Mouse (Mus musculus) embryonic stem cell, embryonic (primary cell): Measurements from ENCODE around the gene Mroh2a.

Experiments
- CTCF ChIA-PET, 4 experiments: fragments of 300-600 bp in 2 of 4; fragments of 350-600 bp in 2 of 4; sonication (Branson Sonifier 250); formaldehyde crosslinking; loops; one replicate each; lab custom pipeline; 2022; ENCODE audit warnings: inconsistent platforms in 2 of 4; lab: Charles Lee
- POLR2A ChIA-PET, 4 experiments: fragments of 300-600 bp in 2 of 4; fragments of 350-600 bp in 2 of 4; sonication (Branson Sonifier 250); formaldehyde crosslinking; loops; one replicate each; lab custom pipeline; 2022; ENCODE audit warnings: antibody characterized with exemption in 4 of 4, inconsistent platforms in 1 of 4; lab: Charles Lee

Mroh2a gene

DNA sequence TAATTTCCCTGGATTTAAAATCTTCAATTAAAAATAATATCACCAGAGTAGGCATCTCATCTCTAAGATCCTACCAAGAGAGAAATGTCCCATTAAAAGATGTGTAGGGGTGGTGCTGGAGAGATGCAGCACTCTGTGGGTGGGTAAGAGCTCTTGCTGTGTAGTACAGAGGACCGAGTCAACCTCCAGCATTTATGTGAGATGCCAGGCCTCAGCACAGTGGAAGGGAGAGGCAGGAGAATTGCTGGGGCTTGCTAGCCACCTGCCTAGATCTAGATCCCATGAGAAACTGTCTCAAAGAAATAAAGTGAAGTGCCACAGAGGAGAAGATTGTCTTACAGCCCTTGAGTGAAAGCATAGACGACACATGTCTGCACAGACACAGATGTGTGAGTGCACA lies 10.2 kb upstream of the Mroh2a start:
- ChIA-PET POLR2A (no interaction called here), CTCF (no interaction called here)

DNA sequence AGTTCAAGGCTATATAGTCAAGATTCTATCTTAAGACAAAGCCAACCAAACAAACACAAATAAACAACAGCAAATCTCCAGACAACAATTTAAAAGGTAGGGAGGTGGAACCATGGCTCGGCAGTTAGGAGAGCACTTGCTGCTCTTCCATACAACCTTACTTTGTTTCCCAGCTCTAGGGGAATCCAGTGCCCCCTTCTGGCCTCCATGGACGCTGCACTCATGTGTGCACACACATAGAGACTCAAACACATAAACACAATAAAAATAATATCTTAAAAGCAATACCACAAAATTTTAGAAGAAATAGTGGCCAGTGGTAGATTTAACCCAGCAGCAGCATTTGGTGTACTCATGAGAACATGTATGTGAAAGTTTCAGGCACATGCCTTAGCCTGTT lies 9.6 kb upstream of the Mroh2a start:
- ChIA-PET POLR2A (no interaction called here), CTCF (interaction anchor here in 1 of 4 experiments (1.0 kb wide), 1 partner anchor 60 kb away, joined by 4 read pairs; the partner anchor contains the start of genes Hjurp and Trpm8)

DNA sequence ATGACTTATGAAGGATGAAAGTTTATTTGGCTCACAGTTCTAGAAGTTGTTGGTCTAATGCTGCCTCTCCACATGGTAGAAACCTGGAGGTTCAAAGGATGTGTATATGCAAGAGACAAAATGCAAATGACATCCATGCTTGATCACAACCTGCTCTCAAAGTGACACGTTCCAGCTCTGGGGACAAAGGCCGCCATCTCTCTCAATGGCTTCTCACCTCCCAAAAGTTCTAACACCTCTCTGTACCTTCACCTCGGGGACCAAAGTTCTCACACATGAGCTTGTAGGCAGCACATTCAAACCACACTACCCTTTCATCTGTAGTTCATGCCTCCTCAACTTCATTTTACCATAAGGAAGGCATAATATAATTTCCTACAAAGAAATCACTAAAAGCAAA lies 9.2 kb upstream of the Mroh2a start:
- POLR2A ChIA-PET: interaction anchor here in 1 of 4 experiments (0.6 kb wide), 1 partner anchor 70 kb away, joined by 8 read pairs; no protein-coding TSS in a partner anchor
- CTCF ChIA-PET: interaction anchor here in 1 of 4 experiments (1.0 kb wide), 1 partner anchor 60 kb away, joined by 4 read pairs; the partner anchor contains the start of genes Hjurp and Trpm8

DNA sequence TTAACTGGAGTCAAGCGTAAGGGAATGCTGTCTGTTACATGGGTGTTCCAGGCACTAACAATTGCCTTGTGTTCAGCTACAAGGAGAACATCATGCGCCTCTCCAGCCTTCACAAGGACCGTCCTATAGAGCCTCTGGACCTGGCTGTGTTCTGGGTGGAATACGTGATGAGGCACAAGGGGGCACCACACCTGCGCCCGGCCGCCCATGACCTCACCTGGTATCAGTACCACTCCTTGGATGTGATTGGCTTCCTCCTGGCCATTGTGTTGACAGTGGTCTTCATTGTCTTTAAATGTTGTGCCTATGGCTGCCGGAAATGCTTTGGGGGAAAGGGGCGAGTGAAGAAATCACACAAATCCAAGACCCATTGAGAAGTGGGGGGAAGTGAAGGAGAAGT lies 8.7 kb upstream of the Mroh2a start:
- CTCF ChIA-PET: interaction anchor here in 1 of 4 experiments (1.0 kb wide), 1 partner anchor 60 kb away, joined by 4 read pairs; the partner anchor contains the start of genes Hjurp and Trpm8
- POLR2A ChIA-PET: interaction anchor here in 1 of 4 experiments (0.6 kb wide), 1 partner anchor 70 kb away, joined by 8 read pairs; no protein-coding TSS in a partner anchor

DNA sequence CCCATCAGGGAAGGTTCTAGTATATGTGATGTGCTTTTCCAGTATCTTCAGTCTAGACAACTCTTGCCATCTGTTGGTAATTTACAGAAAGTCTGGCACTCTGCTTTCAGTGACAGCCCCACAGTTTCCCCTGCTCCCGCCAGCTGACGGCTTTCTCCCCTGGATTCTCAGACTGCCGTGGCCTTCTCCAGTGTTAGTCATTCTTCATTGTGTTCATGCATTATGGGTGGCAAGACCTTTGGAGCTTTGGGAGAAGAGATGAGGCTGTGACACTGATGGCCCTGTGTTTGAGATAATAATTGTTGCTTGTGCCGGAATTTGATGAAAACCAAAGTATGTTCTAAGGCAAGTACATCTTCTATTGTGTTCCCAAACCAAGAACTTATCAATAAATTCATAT lies 8.2 kb upstream of the Mroh2a start:
- POLR2A ChIA-PET: interaction anchor here in 1 of 4 experiments (1.4 kb wide), 1 partner anchor 34 kb away, joined by 3 read pairs; no protein-coding TSS in a partner anchor

DNA sequence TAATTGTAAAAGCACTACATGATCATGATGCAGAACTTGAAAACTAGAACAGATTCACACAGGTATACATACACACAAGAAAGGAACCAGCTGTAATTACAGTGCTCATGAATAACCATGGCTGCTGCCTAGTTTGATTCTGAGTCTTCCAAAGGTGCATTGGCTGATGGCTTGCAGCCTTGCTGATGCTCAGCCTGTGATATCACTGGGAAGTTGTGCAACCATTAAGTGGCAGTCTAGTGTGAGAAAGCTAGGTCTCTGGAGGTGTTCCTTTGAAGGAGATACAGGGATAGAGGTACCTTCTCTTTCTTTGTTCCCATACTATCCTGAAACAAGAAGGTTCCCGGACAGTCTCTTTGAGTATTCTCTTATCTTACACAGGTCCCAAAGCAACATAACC lies 7.7 kb upstream of the Mroh2a start:
- ChIA-PET POLR2A (interaction anchor here in 1 of 4 experiments (1.0 to 1.9 kb wide), 3 partner anchors 15 to 47 kb away, joined by 3 to 9 read pairs (median 4); no protein-coding TSS in a partner anchor), CTCF (interaction anchor here in 2 of 4 experiments (1.1 to 2.4 kb wide), 3 partner anchors 10 to 71 kb away, joined by 3 to 7 read pairs (median 4); no protein-coding TSS in a partner anchor)

More for the DNA sequence above, 8.2 kb upstream of the Mroh2a start:
- CTCF ChIA-PET: interaction anchor here in 2 of 4 experiments (1.1 to 1.3 kb wide), 2 partner anchors 11 to 71 kb away, joined by 3 read pairs; no protein-coding TSS in a partner anchor

DNA sequence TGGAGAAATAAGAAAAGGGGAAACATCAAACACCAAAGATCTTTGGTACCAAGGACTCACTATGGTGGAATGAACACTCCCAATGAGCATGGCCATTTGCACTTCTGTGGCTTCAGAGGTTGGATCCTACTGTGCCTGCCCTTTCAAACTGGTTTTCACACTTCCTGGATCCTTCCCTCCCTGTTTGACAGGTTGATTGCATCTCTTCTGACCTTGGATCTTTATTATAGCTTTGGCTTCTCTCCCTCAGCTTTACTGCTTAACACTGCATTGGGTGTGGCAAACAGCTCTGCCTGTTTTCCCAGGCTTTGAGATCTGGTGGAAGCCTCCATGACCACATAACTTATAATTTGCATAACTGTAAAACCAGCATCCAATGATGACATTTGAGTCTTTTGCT lies 6.5 kb upstream of the Mroh2a start:
- CTCF ChIA-PET: interaction anchor here in 2 of 4 experiments (1.0 to 2.4 kb wide), 3 partner anchors 64 to 70 kb away, joined by 3 to 7 read pairs (median 4); no protein-coding TSS in a partner anchor
- POLR2A ChIA-PET: interaction anchor here in 2 of 4 experiments (0.7 to 1.9 kb wide), 7 partner anchors 11 to 906 kb away, joined by 3 to 9 read pairs (median 4); partner anchors contain the start of genes Hjurp (in 1 of the 2) and Trpm8 (in 1 of the 2)

DNA sequence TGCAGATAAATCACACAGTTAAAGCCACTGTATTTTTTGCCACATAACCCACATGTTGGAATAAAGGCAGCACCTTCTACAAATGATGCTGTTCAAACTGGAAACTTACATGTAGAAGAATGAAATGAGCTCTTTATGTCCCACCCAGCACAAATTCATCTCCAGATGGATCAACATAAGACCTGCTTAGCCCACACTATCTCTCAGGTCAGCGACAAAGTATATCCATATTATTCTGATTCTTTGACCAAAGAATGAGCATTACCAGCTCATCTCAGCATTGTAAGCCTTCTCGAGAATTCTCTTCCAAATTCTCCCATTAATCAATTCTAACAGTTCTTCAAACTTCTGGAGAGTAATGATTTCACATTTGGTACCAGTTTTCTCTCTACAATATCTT lies 4.6 kb upstream of the Mroh2a start:
- ChIA-PET POLR2A (interaction anchor here in 1 of 4 experiments (0.6 to 2.2 kb wide), 6 partner anchors 9 to 559 kb away, joined by 3 to 5 read pairs (median 4); partner anchors contain the start of genes Hjurp and Trpm8), CTCF (interaction anchor here in 3 of 4 experiments (0.9 to 1.3 kb wide), 3 partner anchors 10 to 68 kb away, joined by 3 to 4 read pairs (median 3); no protein-coding TSS in a partner anchor)

DNA sequence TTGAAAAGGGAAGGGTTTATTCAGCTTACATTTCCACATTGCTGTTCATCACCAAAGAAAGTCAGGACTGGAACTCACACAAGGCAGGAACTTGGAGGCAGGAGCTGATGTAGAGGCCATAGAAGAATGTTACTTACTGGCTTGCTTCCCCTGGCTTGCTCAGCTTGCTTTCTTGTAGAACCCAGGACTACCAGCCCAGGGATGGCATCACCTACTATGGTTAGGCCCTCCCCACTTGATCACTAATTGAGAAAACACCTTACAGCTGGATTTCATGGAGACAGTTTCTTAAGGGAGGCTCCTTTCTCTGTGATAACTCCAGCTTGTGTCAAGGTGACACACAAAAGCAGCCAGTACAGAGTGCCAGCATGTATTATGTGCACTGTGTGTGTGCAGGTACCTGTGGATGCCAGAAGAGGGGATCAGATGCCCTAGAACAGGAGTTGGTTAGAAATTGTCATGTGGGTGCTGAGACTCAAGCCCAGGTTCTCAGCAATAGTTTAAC lies 3.7 kb upstream of the Mroh2a start:
- ChIA-PET POLR2A (interaction anchor here in 2 of 4 experiments (0.6 to 2.2 kb wide), 9 partner anchors 8 to 61 kb away, joined by 3 to 5 read pairs (median 4); partner anchors contain the start of genes Hjurp (in 1 of the 2) and Trpm8 (in 1 of the 2)), CTCF (interaction anchor here in 3 of 4 experiments (0.6 to 1.3 kb wide), 6 partner anchors 10 to 78 kb away, joined by 3 to 6 read pairs (median 4); no protein-coding TSS in a partner anchor)

DNA sequence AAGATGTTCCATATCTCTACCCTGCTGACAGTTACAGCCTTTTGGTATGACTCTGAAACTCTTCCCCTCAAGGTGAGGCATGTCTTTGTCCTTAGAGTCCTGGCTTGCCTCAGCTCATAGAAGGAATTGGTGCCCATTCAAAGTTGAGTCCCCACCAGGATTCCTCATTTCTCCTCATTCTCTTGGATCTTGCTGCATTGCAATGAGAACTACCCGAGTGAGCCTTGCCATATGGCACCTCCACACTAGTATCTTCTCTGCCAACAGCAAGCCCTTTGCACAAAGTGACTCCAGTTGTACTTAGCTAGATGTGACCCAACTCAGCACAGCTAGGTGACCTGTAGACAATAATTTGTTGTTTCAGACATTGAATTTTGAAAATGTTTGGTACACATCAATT lies 3.2 kb upstream of the Mroh2a start:
- ChIA-PET CTCF (interaction anchor here in 3 of 4 experiments (0.9 to 1.3 kb wide), 3 partner anchors 9 to 66 kb away, joined by 3 to 6 read pairs (median 3); no protein-coding TSS in a partner anchor), POLR2A (interaction anchor here in 2 of 4 experiments (0.6 to 1.4 kb wide), 6 partner anchors 9 to 60 kb away, joined by 3 to 5 read pairs (median 3); partner anchors contain the start of gene Ugt1a1 (in 1 of the 2))

DNA sequence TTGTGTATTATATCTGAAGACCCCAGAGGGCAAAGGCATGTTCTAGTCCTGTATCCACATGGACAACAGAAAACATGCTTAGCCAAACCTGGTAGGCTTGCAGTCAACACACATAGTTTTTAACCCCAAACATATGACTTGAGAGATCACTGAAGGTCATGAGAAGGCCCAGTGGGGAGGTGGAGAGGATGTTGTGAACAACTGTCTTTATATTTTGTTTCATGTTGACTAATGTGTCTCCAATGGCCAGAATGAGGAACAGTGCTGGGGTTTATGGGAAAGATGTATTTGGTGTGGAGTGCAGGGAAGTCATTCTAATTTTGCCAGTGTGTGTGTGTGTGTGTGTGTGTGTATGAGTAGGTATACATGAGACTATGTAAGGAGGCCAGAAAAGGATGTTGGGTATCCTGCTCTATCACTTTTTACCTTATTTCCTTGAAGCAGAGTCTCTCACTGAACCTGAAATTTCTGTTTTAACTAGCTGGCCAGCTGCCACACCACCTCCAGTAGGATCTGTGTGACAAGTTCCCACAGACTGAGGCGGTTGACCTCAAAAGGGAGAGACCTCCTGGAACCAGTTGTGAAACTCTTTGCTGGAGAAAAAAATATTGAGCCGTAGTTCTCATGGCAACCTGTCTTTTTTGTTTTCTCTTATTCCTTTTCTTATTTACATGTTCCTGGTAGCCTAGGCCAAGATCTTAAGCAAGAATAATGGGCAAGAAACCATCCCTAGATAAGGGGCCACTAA lies 2.6 kb upstream of the Mroh2a start:
- ChIA-PET CTCF (interaction anchor here in 2 of 4 experiments (0.7 to 1.1 kb wide), 2 partner anchors 60 to 66 kb away, joined by 3 to 6 read pairs; no protein-coding TSS in a partner anchor), POLR2A (interaction anchor here in 1 of 4 experiments (0.8 to 1.4 kb wide), 4 partner anchors 9 to 41 kb away, joined by 3 to 4 read pairs (median 3); partner anchors contain the start of gene Ugt1a1)

DNA sequence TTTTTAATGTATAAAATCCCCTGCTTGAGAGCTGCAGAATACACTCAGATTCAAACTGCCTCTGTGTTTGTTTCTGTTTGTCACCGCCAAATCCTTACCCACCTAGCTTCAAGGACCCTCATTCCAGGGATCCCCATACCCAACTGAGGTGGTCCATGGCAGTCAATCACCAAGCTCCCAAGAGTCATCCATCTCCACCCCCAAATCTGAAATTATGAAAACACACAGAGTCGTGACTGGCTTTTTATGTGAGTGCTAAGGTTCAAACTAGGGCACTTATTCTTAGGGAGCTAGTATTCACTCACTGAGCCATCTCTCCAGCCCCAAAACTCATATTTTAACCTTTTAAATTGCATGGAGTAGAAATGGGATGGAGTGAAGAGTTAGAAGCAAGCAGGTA lies 1.5 kb upstream of the Mroh2a start:
- POLR2A ChIA-PET: interaction anchor here in 2 of 4 experiments (1.1 to 1.3 kb wide), 2 partner anchors 20 to 21 kb away, joined by 3 read pairs; no protein-coding TSS in a partner anchor
- CTCF ChIA-PET: interaction anchor here in 1 of 4 experiments (0.6 kb wide), 1 partner anchor 65 kb away, joined by 3 read pairs; no protein-coding TSS in a partner anchor

DNA sequence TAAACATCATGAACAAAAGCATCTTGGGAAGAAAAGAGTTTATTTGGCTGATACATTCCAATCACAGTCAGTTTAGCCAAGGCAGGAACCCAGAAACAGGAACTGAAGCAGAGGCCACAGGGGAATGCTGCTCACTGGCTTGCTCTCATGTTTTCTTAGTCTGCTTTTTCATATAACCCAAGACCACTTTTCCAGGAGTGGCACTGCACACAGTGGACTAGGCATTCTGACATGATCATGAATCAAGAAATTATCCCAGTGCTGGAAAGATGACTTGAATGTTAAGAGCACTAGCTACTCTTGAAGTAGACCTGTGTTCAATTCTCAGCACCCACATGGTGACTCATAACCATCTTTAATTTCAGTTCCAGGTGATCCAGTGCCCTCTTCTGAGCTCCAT lies 1.0 kb upstream of the Mroh2a start:
- POLR2A ChIA-PET: interaction anchor here in 2 of 4 experiments (0.5 to 1.3 kb wide), 4 partner anchors 10 to 188 kb away, joined by 3 read pairs; no protein-coding TSS in a partner anchor
- CTCF ChIA-PET: interaction anchor here in 1 of 4 experiments (0.6 kb wide), 1 partner anchor 64 kb away, joined by 3 read pairs; no protein-coding TSS in a partner anchor

DNA sequence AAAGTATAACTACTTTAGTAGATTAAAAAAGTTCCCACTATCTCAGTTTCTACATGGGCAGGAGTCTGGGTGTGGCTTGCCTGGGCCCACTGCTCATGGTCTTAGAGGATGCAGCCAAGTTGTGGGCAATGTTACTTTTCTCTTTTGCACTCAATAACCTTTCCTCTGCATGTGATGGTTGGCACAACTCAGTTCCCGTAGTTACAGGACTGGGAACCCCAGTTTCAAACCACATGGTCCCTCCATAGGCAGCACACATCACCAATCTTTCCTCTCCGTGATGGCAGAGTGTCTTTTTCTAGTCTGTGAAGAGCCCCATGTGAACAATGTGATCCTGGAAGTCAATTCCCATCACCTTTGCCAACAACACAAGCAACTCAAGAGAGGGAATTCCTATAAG lies 696 bp downstream of the Mroh2a start:
- POLR2A ChIA-PET: no interaction called here
- CTCF ChIA-PET: no interaction called here

DNA sequence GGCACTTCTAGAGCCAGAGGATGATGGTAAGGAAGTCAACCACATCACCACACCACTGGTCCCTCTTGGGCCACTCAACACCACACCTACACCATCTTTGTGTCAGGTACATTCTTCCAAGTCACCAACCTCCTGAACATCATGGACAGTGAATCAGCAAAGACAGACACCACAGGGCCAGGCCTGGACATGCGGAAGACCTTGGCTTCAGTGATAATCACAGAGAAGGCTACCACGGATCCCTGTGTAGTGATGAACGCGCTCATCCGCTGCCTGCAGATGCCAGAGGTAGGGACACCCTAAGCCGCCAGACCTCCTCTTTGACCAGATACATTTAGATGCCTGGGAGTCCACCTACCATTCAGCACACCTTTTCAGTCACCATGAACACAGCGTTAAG lies 1.3 kb downstream of the Mroh2a start:
- ChIA-PET POLR2A (no interaction called here), CTCF (no interaction called here)

DNA sequence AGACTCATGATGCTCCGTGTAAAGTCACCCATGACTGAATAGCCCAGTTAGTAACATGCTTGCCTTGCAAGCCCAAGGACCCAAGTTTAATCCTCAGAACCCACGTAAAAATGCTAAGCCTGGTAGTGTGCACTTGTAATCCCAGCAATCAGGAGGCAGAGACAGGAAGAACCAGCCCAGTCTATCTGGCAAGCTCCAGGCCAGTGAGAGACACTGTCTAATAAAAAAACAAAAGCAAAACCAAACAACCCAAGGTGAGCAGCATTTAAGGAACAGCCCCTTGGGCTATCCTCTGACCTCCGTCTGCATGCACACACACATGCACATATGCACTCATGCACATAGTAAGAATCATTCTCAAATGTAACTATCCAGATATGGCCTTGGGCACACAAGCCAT lies 2.8 kb downstream of the Mroh2a start:
- POLR2A ChIA-PET: no interaction called here
- CTCF ChIA-PET: interaction anchor here in 1 of 4 experiments (0.6 kb wide), 1 partner anchor 10 kb away, joined by 3 read pairs; no protein-coding TSS in a partner anchor

DNA sequence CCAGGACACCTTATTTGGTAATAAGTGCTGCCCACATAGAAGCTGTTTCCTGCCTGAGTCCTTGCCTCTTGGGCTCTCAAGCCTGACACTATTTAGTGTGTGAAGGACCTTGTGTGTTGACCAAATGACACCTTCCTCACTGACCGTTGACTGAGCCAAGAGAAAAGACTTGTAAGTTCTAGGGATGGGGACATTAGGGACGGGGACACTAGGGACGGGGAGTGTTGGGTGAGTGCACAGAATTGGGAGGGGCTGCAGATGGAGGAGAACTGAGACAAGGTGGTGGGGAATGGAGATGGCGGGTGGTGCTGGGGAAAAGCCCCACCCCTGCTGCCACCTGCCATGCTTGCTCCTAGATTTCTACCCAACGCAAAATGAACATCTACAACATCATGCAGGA lies 3.2 kb downstream of the Mroh2a start:
- CTCF ChIA-PET: no interaction called here
- POLR2A ChIA-PET: no interaction called here

DNA sequence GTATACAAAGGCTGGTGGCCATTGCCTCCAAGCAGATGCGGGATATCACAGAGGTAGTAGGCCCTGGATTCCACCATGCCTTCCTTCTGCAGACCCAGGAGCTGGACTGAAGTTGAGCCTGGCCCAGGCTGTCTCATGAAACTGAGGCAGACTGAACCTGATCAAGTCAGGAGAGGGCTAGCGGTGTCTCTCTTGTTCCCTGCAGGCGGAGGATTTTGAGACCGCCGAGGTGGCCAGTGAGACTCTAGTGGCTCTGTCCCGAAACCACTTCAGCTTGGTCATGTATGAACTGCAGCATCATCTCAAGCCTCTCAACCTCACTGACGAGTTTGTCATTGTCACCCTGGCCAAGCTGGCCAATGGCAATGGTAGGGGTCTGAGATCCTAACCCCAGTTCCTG lies 3.6 kb downstream of the Mroh2a start:
- ChIA-PET POLR2A (interaction anchor here in 1 of 4 experiments (1.0 kb wide), 1 partner anchor 10 kb away, joined by 4 read pairs; no protein-coding TSS in a partner anchor), CTCF (interaction anchor here in 1 of 4 experiments (0.6 kb wide), 1 partner anchor 512 kb away, joined by 3 read pairs; no protein-coding TSS in a partner anchor)
